Mouse (Mus musculus): ENCODE results near the gene Olfr605. TPM values are rescaled to one million over a fixed set of nuclear protein-coding genes. Genes with fewer than 3 reads are reported as not detected.

Gene Olfr605
- not detected for total RNA-seq (2023)

DNA sequence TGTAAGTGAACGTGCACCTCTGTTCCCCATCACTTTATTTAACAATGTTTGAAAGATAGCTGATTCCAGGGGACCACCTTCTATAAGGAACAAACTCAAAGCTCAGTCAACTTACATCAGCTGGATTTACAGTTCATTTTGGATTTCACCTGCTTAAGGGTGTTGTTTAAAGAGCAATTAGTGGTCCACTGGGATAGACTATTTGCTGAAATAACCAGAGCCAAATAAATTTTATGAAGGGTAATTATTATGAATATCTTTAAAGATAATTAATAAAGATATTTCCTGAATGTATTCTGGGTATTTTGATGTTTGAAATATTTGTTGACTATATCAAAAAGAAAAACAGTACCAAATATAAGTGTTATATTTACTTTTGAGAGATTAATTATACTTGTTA lies at the start of gene Olfr605:
Gene Olfr605 (minus strand): TSS at position 101 of the 400 bp plus-strand sequence.

DNA sequence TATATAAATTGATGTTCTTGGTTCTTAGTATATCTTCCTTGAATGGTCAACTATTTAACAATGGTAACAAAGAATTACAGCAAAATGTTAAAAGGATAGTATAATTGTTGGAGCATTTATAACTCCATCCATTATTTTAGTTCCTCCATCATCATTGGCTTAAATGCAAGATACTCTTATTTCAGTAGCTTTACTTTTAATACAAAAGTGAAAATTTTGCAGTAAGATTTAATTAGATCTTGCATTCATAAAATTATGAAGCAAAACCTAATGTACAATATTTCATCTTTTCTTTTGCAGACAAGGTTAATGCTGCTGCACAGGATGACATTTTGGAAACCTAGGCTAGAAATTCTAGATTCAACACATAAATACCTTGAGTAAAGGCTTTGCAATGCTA lies 24.3 kb upstream of the Olfr605 start, which contains the start of gene Olfr608:
Gene Olfr608 (plus strand): TSS at position 301 of the 400 bp plus-strand sequence.

GRCm38 (mm10) chr7:103448746-103449145 lies 3.5 kb upstream of the Olfr605 start, which contains the start of gene Olfr606:
Gene Olfr606 (plus strand): TSS chr7:103449046.

GRCm38 (mm10) chr7:103414772-103415171 lies 30.5 kb downstream of the Olfr605 start, which contains the start of gene Usp17lc:
Gene Usp17lc (plus strand): TSS chr7:103415072.

Other genes starting within 250 kb of the Olfr605 start
- gene Olfr593, start 233.6 kb downstream of the Olfr605 start, total RNA-seq (2023), result not detected
- not detected for gene Olfr594, start 228.4 kb downstream of the Olfr605 start, total RNA-seq (2023)
- not detected for gene Usp17ld, start 192.9 kb downstream of the Olfr605 start, total RNA-seq (2023)
- not detected for gene Olfr596, start 139.8 kb downstream of the Olfr605 start, total RNA-seq (2023)
- not detected for gene Olfr597, start 129.1 kb downstream of the Olfr605 start, total RNA-seq (2023)
- gene Olfr598, start 121.9 kb downstream of the Olfr605 start, total RNA-seq (2023), result not detected
- not detected for gene Olfr599, start 109.5 kb downstream of the Olfr605 start, total RNA-seq (2023)
- not detected for gene Olfr600, start 95.8 kb downstream of the Olfr605 start, total RNA-seq (2023)
- gene Olfr601, start 82.8 kb downstream of the Olfr605 start, total RNA-seq (2023), result not detected
- gene Olfr603, start 59.3 kb downstream of the Olfr605 start, total RNA-seq (2023), result not detected
- not detected for gene Usp17lc, start 30.4 kb downstream of the Olfr605 start, total RNA-seq (2023)
- gene Olfr606, start 3.6 kb upstream of the Olfr605 start, total RNA-seq (2023), result not detected
- gene Olfr607, start 18.7 kb upstream of the Olfr605 start, total RNA-seq (2023), result not detected
- not detected for gene Olfr608, start 24.4 kb upstream of the Olfr605 start, total RNA-seq (2023)
- gene Olfr609, start 52.6 kb upstream of the Olfr605 start, total RNA-seq (2023), result not detected
- not detected for gene Olfr610, start 66.7 kb upstream of the Olfr605 start, total RNA-seq (2023)
- not detected for gene Olfr611, start 75.4 kb upstream of the Olfr605 start, total RNA-seq (2023)
- not detected for gene Olfr612, start 97.3 kb upstream of the Olfr605 start, total RNA-seq (2023)
- gene Olfr613, start 102.6 kb upstream of the Olfr605 start, total RNA-seq (2023), result not detected
- gene Olfr615, start 110.6 kb upstream of the Olfr605 start, total RNA-seq (2023), result not detected
- not detected for gene Olfr616, start 123.7 kb upstream of the Olfr605 start, total RNA-seq (2023)
- gene Olfr617, start 127.6 kb upstream of the Olfr605 start, total RNA-seq (2023), result not detected
- not detected for gene Olfr618, start 144.7 kb upstream of the Olfr605 start, total RNA-seq (2023)
- gene Olfr619, start 155.1 kb upstream of the Olfr605 start, total RNA-seq (2023), result not detected
- gene Olfr620, start 167.1 kb upstream of the Olfr605 start, total RNA-seq (2023), result not detected
- not detected for gene Olfr622, start 197.3 kb upstream of the Olfr605 start, total RNA-seq (2023)
- not detected for gene Olfr623, start 218.3 kb upstream of the Olfr605 start, total RNA-seq (2023)
- not detected for gene Olfr624, start 225.8 kb upstream of the Olfr605 start, total RNA-seq (2023)
- gene Olfr625-ps1, start 237.3 kb upstream of the Olfr605 start, total RNA-seq (2023), result not detected

Data from CD4-positive naive resting alpha-beta T cell, adult 57 days (primary cell).